Mouse (Mus musculus): Measurements from ENCODE around the gene Pla2g3. TPM values are rescaled to one million over a fixed set of nuclear protein-coding genes. Genes with fewer than 3 reads are reported as not detected.

Gene Pla2g3
- total RNA-seq, 1 experiment = not detected

DNA sequence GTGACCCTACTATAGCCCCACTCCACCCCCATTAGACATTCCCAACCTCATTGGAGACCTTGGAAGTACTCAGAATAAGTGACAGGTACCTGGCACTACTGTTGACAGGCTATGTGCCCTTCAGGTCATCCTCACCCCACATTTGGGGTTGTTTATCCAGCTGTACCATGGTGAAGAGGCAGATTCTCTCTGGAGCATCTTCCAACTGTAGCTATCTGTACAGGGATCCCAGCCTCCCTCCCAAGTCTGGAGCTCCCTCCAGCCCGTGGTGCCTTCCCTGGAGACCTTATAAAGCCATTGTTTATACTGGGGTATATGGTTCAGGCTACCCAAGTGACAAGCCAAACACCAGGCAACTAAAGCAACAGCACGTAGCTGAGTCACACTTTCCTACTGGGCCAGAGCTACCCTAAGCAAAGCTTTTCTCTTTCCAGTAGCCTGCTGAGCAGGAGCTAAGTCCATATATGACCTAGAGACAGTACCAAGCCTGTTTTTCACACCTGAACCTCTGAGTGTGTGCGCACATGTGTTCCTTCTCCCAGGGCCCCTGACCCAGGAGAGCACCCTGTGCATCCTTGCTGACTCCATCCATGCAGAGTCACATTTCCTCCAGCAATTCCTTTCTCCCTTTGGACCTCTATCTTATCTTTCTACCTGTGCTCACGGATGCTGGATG, 31.1 kb downstream of the Pla2g3 start:
- H3K27ac ChIP-seq (ENCODE audit: insufficient read depth, low read depth, low read length, poor library complexity, severe bottlenecking) = no peak overlapping the region
- H3K9ac ChIP-seq (ENCODE audit: insufficient read depth, low read depth, low read length, poor library complexity, severe bottlenecking) = no peak overlapping the region
- no peak for DNase-seq (ENCODE audit: low read depth, low spot score)
- no peak overlapping the region for H3K4me3 ChIP-seq (ENCODE audit: insufficient read depth in 1 of 2, low read depth in 1 of 2, low read length in 2 of 2, poor library complexity in 1 of 2, severe bottlenecking in 1 of 2)
- peaks cover 15% of the 10 kb centered on the region; the same call in 1 of the 2 replicates for H3K36me3 ChIP-seq (ENCODE audit: control insufficient read depth, insufficient read depth, low read length, poor library complexity, severe bottlenecking)
- no peaks in the 10 kb centered on the region for H3K9me3 ChIP-seq (ENCODE audit: control insufficient read depth, insufficient read depth, low read depth, low read length)
- TF ChIP-seq ZNF384 (IDR thresholded peaks at IDR 0.05; ENCODE audit: low read depth, low read length) (no peak), ZC3H11A (IDR thresholded peaks at IDR 0.05; ENCODE audit: borderline replicate concordance, low read depth, low read length) (no peak), MAFK (IDR thresholded peaks at IDR 0.05; ENCODE audit: insufficient read depth, low read depth, low read length) (no peak), HCFC1 (IDR thresholded peaks at IDR 0.05; ENCODE audit: borderline replicate concordance, insufficient read depth, low read length) (no peak), CHD2 (IDR thresholded peaks at IDR 0.05; ENCODE audit: low read depth, low read length) (no peak)
- peaks cover 3 to 21% of the 10 kb centered on the region in 2 experiments for H3K4me1 ChIP-seq (ENCODE audit: control insufficient read depth in 2 of 2, insufficient read depth in 2 of 2, low read length in 2 of 2, poor library complexity in 1 of 2)
- in situ Hi-C loops (cut with MboI; ENCODE audit: low sequenced_read_pairs in 2 of 2, unreplicated experiment in 2 of 2) = no loop called here

DNA sequence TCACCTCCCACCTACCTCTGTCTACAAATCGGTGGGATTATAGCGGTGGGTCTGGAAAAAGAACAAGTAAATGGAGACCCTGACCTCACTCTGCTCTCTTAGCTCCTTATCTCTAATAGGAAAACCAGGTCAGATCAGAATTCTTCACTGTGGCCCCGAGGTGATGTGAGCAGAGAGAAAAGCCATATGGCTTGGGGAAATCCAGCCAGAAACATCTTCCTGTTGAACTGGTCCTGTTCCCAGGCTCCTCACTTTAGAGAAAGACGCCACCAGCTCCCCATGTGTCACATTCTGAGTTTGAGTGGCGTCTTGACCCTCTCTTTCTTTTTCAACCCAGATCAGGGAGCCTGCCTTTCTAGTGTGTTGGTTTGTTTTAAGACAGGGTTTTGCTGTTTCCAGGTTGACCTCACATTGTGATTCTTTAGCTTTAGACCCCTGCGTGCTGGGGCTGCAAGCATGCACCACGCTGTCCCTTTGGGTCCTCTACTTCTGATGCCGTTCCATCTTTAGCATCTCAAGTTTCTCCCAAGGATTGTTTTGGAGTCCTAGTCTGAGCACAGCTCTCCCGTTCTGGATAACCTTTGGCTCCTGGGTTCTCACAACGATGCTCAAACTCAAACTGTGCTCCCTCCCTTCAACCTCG, 31.8 kb downstream of the Pla2g3 start:
- H3K9ac ChIP-seq (ENCODE audit: insufficient read depth, low read depth, low read length, poor library complexity, severe bottlenecking) = no peak overlapping the region
- DNase-seq (ENCODE audit: low read depth, low spot score) = no peak
- in situ Hi-C loops (cut with MboI; ENCODE audit: low sequenced_read_pairs in 2 of 2, unreplicated experiment in 2 of 2) = no loop called here
- peaks cover 3 to 21% of the 10 kb centered on the region in 2 experiments for H3K4me1 ChIP-seq (ENCODE audit: control insufficient read depth in 2 of 2, insufficient read depth in 2 of 2, low read length in 2 of 2, poor library complexity in 1 of 2)
- TF ChIP-seq CHD2 (IDR thresholded peaks at IDR 0.05; ENCODE audit: low read depth, low read length) = no peak
- no peak for TF ChIP-seq ZC3H11A (IDR thresholded peaks at IDR 0.05; ENCODE audit: borderline replicate concordance, low read depth, low read length)
- TF ChIP-seq ZNF384 (IDR thresholded peaks at IDR 0.05; ENCODE audit: low read depth, low read length) = no peak
- no peak for TF ChIP-seq HCFC1 (IDR thresholded peaks at IDR 0.05; ENCODE audit: borderline replicate concordance, insufficient read depth, low read length)
- no peak for TF ChIP-seq MAFK (IDR thresholded peaks at IDR 0.05; ENCODE audit: insufficient read depth, low read depth, low read length)
- H3K27ac ChIP-seq (ENCODE audit: insufficient read depth, low read depth, low read length, poor library complexity, severe bottlenecking) = no peak overlapping the region
- no peaks in the 10 kb centered on the region for H3K9me3 ChIP-seq (ENCODE audit: control insufficient read depth, insufficient read depth, low read depth, low read length)
- no peak overlapping the region for H3K4me3 ChIP-seq (ENCODE audit: insufficient read depth in 1 of 2, low read depth in 1 of 2, low read length in 2 of 2, poor library complexity in 1 of 2, severe bottlenecking in 1 of 2)
- peaks cover 21% of the 10 kb centered on the region; the same call in 1 of the 2 replicates for H3K36me3 ChIP-seq (ENCODE audit: control insufficient read depth, insufficient read depth, low read length, poor library complexity, severe bottlenecking)

DNA sequence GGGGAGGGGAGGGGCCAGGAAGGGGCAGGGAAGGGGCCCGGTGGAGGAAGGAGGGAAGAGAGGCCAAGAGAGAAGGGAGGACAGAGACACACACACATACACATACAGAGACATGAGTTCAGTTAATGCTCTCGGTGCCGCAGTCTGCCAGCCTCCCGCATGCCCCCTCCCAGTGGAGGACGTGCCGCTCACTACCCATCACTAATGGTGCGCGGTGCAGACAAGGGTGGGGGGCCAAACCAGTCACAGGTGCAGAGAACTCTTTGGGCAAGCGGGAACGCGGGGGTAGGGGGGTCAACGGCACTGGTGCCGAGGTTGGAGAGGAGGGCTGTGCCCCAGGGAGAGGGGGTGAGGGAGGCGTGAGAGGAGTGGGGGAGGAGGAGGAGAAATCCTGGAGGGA, 32.8 kb downstream of the Pla2g3 start:
- no peak overlapping the region for H3K27ac ChIP-seq (ENCODE audit: insufficient read depth, low read depth, low read length, poor library complexity, severe bottlenecking)
- peaks cover 3 to 19% of the 10 kb centered on the region in 2 experiments for H3K4me1 ChIP-seq (ENCODE audit: control insufficient read depth in 2 of 2, insufficient read depth in 2 of 2, low read length in 2 of 2, poor library complexity in 1 of 2)
- no peak overlapping the region for H3K9ac ChIP-seq (ENCODE audit: insufficient read depth, low read depth, low read length, poor library complexity, severe bottlenecking)
- H3K4me3 ChIP-seq (ENCODE audit: insufficient read depth in 1 of 2, low read depth in 1 of 2, low read length in 2 of 2, poor library complexity in 1 of 2, severe bottlenecking in 1 of 2) = no peak overlapping the region; a peak in 1 of 4 replicates
- in situ Hi-C loops (cut with MboI; ENCODE audit: low sequenced_read_pairs in 2 of 2, unreplicated experiment in 2 of 2) = no loop called here
- peaks cover 30% of the 10 kb centered on the region; the same call in 1 of the 2 replicates for H3K36me3 ChIP-seq (ENCODE audit: control insufficient read depth, insufficient read depth, low read length, poor library complexity, severe bottlenecking)
- no peak for DNase-seq (ENCODE audit: low read depth, low spot score)
- TF ChIP-seq ZC3H11A (IDR thresholded peaks at IDR 0.05; ENCODE audit: borderline replicate concordance, low read depth, low read length) (no peak), HCFC1 (IDR thresholded peaks at IDR 0.05; ENCODE audit: borderline replicate concordance, insufficient read depth, low read length) (no peak), ZNF384 (IDR thresholded peaks at IDR 0.05; ENCODE audit: low read depth, low read length) (no peak), CHD2 (IDR thresholded peaks at IDR 0.05; ENCODE audit: low read depth, low read length) (no peak), MAFK (IDR thresholded peaks at IDR 0.05; ENCODE audit: insufficient read depth, low read depth, low read length) (no peak)
- H3K9me3 ChIP-seq (ENCODE audit: control insufficient read depth, insufficient read depth, low read depth, low read length) = no peaks in the 10 kb centered on the region

DNA sequence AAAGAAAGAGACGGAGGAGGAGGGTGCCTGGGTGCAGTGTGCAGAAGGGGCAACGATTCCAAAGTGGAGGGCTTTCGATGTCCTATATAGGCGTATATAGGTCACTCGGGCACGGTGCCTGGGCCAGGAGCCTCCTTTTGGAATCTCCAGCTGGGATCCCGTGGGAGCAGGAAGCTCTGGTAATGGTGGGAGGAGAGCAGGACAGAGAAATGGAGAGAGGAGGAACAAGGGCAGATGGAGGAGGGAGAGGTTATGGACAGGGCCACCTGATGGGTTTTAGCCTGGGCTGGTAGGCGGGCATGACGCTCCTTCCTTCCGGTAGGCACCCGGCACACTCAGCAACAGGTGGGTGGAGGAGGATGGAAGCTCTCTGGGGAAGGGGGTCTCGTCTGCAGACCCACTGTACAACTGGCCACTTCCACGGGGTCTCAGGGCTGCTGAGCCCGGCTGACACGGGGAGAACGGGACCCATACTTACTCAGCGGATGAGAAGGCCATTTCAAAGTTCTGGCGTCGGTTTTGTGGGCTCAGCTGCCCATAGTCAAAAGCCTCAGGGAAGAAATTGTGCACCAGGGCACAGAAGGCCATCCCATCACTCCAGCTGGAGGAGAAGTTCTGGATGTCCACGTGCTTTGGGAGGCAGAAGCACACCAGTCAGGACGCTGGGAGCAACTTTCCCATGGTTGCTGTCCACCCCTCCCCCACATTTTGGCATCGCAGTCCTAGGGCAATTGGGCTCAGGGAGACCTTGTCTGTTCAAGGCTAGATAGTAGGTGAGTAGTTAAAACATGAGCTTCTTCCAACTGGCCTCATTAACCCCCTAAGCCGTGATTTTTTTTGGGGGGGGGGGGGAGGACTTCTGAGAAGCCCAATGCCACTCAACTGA, 33.5 kb downstream of the Pla2g3 start:
- H3K4me1 ChIP-seq (ENCODE audit: control insufficient read depth in 2 of 2, insufficient read depth in 2 of 2, low read length in 2 of 2, poor library complexity in 1 of 2) = peaks cover 3 to 16% of the 10 kb centered on the region in 2 experiments
- no peak overlapping the region for H3K9ac ChIP-seq (ENCODE audit: insufficient read depth, low read depth, low read length, poor library complexity, severe bottlenecking)
- in situ Hi-C loops (cut with MboI; ENCODE audit: low sequenced_read_pairs in 2 of 2, unreplicated experiment in 2 of 2) = no loop called here
- no peak overlapping the region for H3K27ac ChIP-seq (ENCODE audit: insufficient read depth, low read depth, low read length, poor library complexity, severe bottlenecking)
- no peak for TF ChIP-seq ZNF384 (IDR thresholded peaks at IDR 0.05; ENCODE audit: low read depth, low read length)
- TF ChIP-seq HCFC1 (IDR thresholded peaks at IDR 0.05; ENCODE audit: borderline replicate concordance, insufficient read depth, low read length) = no peak
- no peak for TF ChIP-seq ZC3H11A (IDR thresholded peaks at IDR 0.05; ENCODE audit: borderline replicate concordance, low read depth, low read length)
- no peak for TF ChIP-seq CHD2 (IDR thresholded peaks at IDR 0.05; ENCODE audit: low read depth, low read length)
- TF ChIP-seq MAFK (IDR thresholded peaks at IDR 0.05; ENCODE audit: insufficient read depth, low read depth, low read length) = no peak
- no peak for DNase-seq (ENCODE audit: low read depth, low spot score)
- H3K9me3 ChIP-seq (ENCODE audit: control insufficient read depth, insufficient read depth, low read depth, low read length) = no peaks in the 10 kb centered on the region
- peaks cover 33% of the 10 kb centered on the region; the same call in 1 of the 2 replicates for H3K36me3 ChIP-seq (ENCODE audit: control insufficient read depth, insufficient read depth, low read length, poor library complexity, severe bottlenecking)
- no peak overlapping the region for H3K4me3 ChIP-seq (ENCODE audit: insufficient read depth in 1 of 2, low read depth in 1 of 2, low read length in 2 of 2, poor library complexity in 1 of 2, severe bottlenecking in 1 of 2)

All from ES-E14 (cell line).